Mouse (Mus musculus): Measurements from ENCODE around the gene Olfr521.
A peak's percentile ranks its signal among the peaks of the same experiment; 100 is the strongest.
"Not testable (repeated sequence)": the region's sequence is repeated elsewhere in the genome, so short reads cannot be mapped to it uniquely, and the experiment has no call there.

Olfr521 gene

GRCm38 (mm10) chr7:99807043-99807442 lies 43.7 kb downstream of the Olfr521 start:
- not testable (repeated sequence) for DNase-seq (ENCODE audit: low spot score)

DNA sequence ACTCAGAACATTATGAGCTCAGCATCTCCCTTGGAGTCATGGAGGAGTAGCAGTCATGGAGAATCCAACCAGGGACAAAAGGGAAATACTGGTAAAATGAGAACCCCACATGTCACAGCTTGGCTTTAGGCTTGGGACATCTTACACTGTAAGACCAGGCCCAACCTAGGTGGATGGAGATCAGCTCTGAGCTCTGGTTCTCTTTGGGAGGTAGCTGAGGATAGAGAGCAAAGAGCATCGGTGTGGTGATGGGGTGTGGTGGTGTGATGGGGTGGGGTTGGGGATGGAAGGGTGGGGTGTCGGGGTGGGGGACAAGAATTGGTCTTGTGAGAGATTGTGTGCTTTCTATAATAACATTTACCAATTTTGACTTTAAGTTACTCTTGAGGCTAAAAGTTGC lies 47.5 kb downstream of the Olfr521 start:
- DNase-seq (ENCODE audit: low spot score): no peak

- no peak for DNase-seq (ENCODE audit: low spot score)
These were observed 48.4 kb downstream of the Olfr521 start for GRCm38 (mm10) chr7:99811661-99812060.

- peak; percentile 34 for DNase-seq (ENCODE audit: low spot score)
These were observed 50.1 kb downstream of the Olfr521 start for GRCm38 (mm10) chr7:99813394-99813793.

- peak; percentile 21 for DNase-seq (ENCODE audit: low spot score)
These were observed 54.9 kb downstream of the Olfr521 start for GRCm38 (mm10) chr7:99818181-99818725.

All from ovary, postnatal 36 days (tissue).